Mouse (Mus musculus) urinary bladder, postnatal 25 days (tissue): ENCODE data around the gene Agbl2.
"Not testable (repeated sequence)": the region's sequence is repeated elsewhere in the genome, so short reads cannot be mapped to it uniquely, and the experiment has no call there.

ENCODE experiments used
- DNase-seq: peaks from one replicate; pipeline ENCODE4 v3.0.0; 2022; ENCODE audit warnings: low spot score

The Agbl2 gene

DNA sequence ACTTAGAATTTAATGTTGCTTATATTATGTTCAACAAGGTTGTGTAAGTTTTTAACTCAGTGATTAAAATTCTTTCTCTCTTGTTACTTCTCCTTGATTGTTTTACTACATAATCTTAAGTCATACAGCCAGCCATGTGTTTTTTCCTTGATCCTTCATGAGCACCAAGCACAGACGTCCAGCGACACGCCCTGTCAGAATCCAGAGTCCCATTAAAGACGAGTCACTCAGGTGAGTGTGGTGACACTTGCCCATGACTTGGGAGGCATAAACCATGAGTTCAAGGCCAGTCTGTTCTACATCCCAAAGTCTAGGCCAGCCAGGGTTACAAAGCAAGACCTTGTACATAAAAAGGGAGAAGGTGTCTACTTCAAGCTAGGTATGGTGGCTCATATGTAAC lies 33.6 kb downstream of the Agbl2 start:
- no peak for DNase-seq

- DNase-seq: no peak
Observed at GRCm38 (mm10) chr2:90818710-90819109, 36.2 kb downstream of the Agbl2 start.

GRCm38 (mm10) chr2:90820894-90821293 lies 38.4 kb downstream of the Agbl2 start:
- no peak for DNase-seq

DNA sequence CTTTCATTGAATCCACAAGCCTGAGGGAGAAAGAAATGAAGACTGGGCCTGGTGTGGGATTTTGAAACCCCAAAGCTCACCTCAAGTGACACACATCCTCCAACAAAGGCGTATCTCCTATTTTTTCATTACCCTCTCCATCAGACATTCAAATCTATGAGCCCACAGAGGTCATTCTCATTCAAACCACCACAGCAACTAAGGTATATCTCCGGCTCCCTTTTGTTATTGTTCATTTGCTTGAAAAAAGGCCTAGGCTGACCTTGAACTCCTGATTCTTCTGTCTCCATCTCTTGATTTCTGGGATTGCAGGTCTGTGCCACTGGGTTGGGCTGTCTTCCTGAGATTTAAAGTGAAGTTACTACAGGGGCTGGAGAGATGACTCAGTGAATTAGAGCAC lies 40.5 kb downstream of the Agbl2 start:
- no peak for DNase-seq

GRCm38 (mm10) chr2:90823781-90824180 lies 41.3 kb downstream of the Agbl2 start:
- DNase-seq: no peak

DNA sequence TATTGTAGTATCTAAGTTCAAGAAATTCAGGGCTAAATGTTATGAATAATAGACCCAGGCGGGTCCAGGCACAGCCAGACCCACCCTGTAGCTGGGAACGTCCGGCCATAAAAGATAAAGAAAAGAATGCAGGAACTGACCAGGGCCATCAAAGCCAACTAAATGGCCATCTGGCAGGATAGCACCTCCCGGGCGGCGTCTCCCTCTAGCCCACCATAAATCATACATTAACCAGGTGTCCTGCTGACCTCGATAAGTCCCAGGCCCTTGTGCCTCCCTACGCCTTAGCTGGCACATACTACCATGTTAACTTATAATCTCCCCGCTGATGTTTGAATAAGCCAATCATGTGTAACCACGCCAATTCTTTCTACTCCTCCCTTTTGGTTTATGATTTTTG lies 42.0 kb downstream of the Agbl2 start:
- DNase-seq: not testable (repeated sequence)

DNA sequence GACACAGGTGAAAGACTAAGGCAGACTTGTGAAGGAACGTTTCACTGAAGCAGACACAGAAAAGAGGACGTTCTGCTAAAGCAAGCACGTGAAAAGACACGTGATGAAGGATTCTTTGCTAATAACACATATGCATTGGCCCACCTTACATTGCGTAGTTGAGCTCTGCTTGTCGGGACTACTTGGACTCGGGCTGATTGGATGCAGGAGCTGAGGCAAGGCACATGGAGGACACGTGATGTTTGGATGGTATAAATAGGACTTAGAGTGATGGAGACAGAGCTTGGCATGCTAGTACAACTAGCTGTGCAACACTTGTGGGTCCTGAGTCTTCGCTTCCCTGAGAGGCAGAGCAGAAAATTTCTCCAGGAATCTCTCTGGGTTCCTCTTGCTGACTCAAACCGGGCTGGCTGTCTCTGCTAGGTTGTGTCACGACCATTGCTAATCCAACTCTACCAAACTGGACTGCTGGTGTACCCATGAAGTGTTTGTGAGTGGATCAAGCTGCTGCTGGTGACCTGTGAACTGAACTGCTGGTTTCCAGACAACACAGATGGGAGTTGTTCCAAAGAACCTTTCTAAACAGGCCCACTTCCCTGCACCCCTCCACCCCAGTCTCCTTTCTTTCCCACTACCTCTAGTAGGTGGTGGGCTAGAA lies 43.1 kb downstream of the Agbl2 start:
- no peak for DNase-seq

DNA sequence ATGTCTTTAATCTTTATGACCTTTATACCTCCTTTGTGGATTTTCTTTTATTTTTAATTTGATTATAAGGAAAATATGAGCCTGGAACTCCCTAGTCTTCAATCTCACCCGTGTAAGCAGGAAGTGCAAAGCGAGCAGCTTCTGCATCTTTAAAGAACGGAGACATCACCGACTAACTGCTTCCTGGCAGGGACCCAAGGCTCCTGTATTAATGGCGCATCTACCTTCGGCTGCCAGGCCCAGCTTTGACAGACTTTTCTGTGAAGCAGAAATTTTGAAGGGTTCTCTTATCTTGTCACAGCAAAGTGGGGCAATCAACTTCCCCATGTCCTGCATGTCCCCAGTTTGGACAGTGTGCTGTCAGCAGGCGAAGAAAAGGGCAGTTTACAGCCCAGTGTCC lies 46.2 kb downstream of the Agbl2 start:
- no peak for DNase-seq

DNA sequence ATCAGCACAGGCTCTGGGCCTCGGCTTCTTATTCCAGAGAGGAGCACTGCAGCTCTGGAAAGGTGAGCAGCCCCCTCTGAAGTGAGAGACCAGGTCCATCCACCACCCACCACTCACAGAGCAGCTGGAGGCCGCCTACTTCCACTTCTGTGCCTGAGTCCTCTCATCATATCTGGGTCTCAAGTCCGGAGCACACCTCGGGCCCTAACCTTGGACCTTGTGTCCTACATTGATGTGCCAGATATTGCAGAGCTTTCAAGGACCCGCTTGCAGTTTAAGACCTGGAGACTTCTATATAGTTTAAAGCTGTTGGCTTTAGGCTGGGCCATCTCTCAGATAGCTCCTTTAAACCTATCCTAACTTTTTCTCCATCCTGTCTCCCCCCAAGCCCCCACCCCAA lies 51.0 kb downstream of the Agbl2 start:
- no peak for DNase-seq

GRCm38 (mm10) chr2:90838621-90839020 lies 56.1 kb downstream of the Agbl2 start:
- no peak for DNase-seq

- DNase-seq: no peak
Observed at GRCm38 (mm10) chr2:90843666-90844065, 61.1 kb downstream of the Agbl2 start.

DNA sequence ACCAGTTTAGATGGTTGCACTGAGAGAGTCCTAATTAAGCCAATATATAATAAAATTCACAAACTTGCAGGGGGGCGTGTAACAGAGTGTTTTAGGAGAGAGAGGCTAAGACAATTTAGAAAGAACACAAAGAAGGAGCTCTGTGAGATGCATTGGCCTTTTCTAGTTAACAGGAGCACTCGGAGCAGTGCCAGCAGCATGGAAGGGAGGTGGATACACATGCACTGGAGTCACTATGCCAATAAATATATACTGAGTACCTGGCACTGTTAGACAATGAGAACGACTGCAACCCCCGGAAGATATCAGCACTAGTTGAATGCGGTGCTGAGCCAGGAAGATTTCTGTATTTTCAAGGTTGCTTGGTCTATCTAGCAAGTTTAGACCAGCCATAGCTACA lies 61.7 kb downstream of the Agbl2 start:
- no peak for DNase-seq

DNA sequence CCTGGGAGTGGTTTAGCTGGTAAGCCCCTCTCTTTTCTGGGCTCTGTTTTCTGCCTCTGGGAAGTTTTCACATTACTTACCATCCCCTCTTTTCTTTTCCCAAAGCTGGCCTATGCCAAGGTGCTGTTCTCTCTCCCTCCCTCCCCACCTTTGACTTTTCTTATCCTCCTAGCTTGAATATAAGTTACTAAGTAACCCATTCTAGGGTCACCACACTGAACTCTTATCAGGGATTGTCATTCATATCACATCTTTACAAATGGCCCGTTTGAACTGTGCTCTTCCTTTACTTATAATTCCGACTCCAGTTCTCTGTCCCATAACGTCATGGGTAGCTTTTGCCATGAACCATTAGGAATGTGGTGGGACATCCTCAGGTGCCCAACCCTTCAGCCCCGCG lies 62.7 kb downstream of the Agbl2 start:
- no peak for DNase-seq

DNA sequence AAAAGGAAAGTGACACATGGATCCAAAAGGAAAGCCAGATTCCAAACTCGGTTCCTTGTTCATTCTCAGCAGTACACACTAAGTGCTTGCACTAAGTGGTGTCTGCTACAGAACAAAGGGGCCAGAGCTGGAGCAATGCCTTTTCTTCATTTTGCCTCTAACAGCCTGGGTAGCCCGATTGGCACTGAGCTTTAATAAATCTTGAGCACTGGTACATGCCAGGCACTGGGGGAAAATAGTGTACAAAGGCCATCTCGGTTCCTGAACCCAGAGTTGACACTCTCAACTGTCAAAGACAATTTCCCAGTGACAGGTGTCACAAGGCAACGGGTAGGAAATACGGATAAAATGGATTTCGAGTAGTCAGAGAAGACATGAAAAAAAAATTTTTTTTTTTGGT lies 63.6 kb downstream of the Agbl2 start:
- no peak for DNase-seq

GRCm38 (mm10) chr2:90846597-90846954 lies 64.0 kb downstream of the Agbl2 start:
- no peak for DNase-seq

- peak; percentile 99 for DNase-seq
Observed at GRCm38 (mm10) chr2:90846955-90847680, 64.6 kb downstream of the Agbl2 start, which contains the start of gene Mtch2. Mtch2 (plus strand) TSS chr2:90847155.

- DNase-seq: no peak
Observed at GRCm38 (mm10) chr2:90847681-90848050, 65.1 kb downstream of the Agbl2 start.

- DNase-seq: no peak
Observed at GRCm38 (mm10) chr2:90848331-90848730, 65.8 kb downstream of the Agbl2 start.

GRCm38 (mm10) chr2:90850401-90850800 lies 67.9 kb downstream of the Agbl2 start:
- DNase-seq: no peak

- no peak for DNase-seq
Observed at GRCm38 (mm10) chr2:90861486-90861885, 79.0 kb downstream of the Agbl2 start.

- DNase-seq: no peak
Observed at GRCm38 (mm10) chr2:90864184-90864583, 81.7 kb downstream of the Agbl2 start.

DNA sequence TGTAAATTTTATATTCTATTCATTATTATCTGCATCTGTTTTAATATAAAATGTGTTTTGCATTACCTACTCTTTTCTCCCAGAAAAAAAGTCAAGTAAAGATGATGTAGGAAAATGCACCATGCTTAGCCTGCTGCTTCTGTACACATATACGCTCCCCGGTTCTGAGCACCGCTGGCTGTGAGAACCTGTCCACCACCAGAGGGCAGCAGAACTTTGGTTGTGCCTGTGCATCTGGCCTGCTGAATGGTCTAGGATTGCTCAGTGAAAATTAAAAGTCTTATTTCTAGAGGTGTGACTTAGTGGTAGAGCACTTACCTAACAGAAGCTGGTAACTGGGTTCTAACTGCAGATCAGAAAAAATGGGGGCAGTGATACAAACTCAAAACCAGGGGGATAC lies 84.0 kb downstream of the Agbl2 start:
- peak; percentile 87 for DNase-seq

- DNase-seq: no peak
Observed at GRCm38 (mm10) chr2:90870136-90870601, 87.6 kb downstream of the Agbl2 start.
